In genomic region chr11:65667348-65667969, GRCm38 (mm10) we compare ENCODE assay signal across 17 mouse cellular contexts.
DNase-seq lines count a peak whose midpoint lies in the region; ATAC-seq and TF ChIP-seq lines count a peak whose summit lies in the region.
"Had no signal": no experiment of that assay in that cellular context is flagged by ENCODE, and none has a peak within 500 bp of the region (broad histone marks: within the 10 kb centered on the region; RNA-seq: fewer than 3 reads in every experiment).

No protein-coding gene starts in this region.

- H3K27me3 ChIP-seq in forebrain, embryonic 14.5 days (replicated peaks; ENCODE audit: control insufficient read depth, insufficient read depth, low read length): no peaks in the 10 kb centered on the region
- H3K27me3 ChIP-seq in forebrain, postnatal 0 days (ENCODE audit: insufficient read depth, low read length): no peaks in the 10 kb centered on the region
- H3K27me3 ChIP-seq in heart, embryonic 10.5 days (ENCODE audit: insufficient read depth, poor library complexity, severe bottlenecking): no peaks in the 10 kb centered on the region
- H3K27me3 ChIP-seq: CH12.LX; embryonic facial prominence, embryonic 12.5 days; neural tube, embryonic 13.5 days had no signal

- 67% methylated on average over 6 of the region's 6 CpGs for WGBS in forebrain, embryonic 14.5 days
- WGBS in forebrain, postnatal 0 days: 63% methylated on average over 6 of the region's 6 CpGs
- WGBS in heart, embryonic 10.5 days: 55% methylated on average over 6 of the region's 6 CpGs

- no peak for TF ChIP-seq CTCF in forebrain, postnatal 0 days (IDR thresholded peaks at IDR 0.05; ENCODE audit: low read depth)

- intact Hi-C loops in heart, postnatal 14 days (cut with DNase I): no loop called here

- no peak overlapping the region for H3K4me2 ChIP-seq in forebrain, embryonic 14.5 days (ENCODE audit: low read length)
- H3K4me2 ChIP-seq in forebrain, postnatal 0 days (ENCODE audit: low read depth): no peak overlapping the region
- H3K4me2 ChIP-seq: embryonic facial prominence, embryonic 12.5 days; neural tube, embryonic 13.5 days had no signal

- ATAC-seq in forebrain, embryonic 14.5 days: no peak
- ATAC-seq in forebrain, postnatal 0 days: no peak
- ATAC-seq: liver, postnatal 0 days had no signal

- H3K9ac ChIP-seq in forebrain, embryonic 14.5 days (ENCODE audit: low read length): no peak overlapping the region
- no peak overlapping the region for H3K9ac ChIP-seq in forebrain, postnatal 0 days
- H3K9ac ChIP-seq: embryonic facial prominence, embryonic 12.5 days; liver, postnatal 0 days; neural tube, embryonic 13.5 days had no signal

- no peak overlapping the region for H3K27ac ChIP-seq in forebrain, embryonic 14.5 days (ENCODE audit: low read depth, low read length)
- H3K27ac ChIP-seq in forebrain, postnatal 0 days (ENCODE audit: low read depth, low read length): no peak overlapping the region
- H3K27ac ChIP-seq in heart, embryonic 10.5 days: peak overlapping the region; percentile 52; the same call in 1 of the 2 replicates
- H3K27ac ChIP-seq: embryonic facial prominence, embryonic 12.5 days; neural tube, embryonic 13.5 days had no signal

- no peaks in the 10 kb centered on the region for H3K36me3 ChIP-seq in forebrain, embryonic 14.5 days (ENCODE audit: control insufficient read depth, insufficient read depth, low read length)
- no peaks in the 10 kb centered on the region for H3K36me3 ChIP-seq in forebrain, postnatal 0 days (ENCODE audit: insufficient read depth)
- H3K36me3 ChIP-seq in heart, embryonic 10.5 days: no peaks in the 10 kb centered on the region
- H3K36me3 ChIP-seq: embryonic facial prominence, embryonic 12.5 days; neural tube, embryonic 13.5 days had no signal

- H3K4me3 ChIP-seq in forebrain, embryonic 14.5 days (ENCODE audit: low read depth, low read length): no peak overlapping the region
- no peak overlapping the region for H3K4me3 ChIP-seq in forebrain, postnatal 0 days (ENCODE audit: low read depth, low read length)
- H3K4me3 ChIP-seq in heart, embryonic 10.5 days: no peak overlapping the region
- H3K4me3 ChIP-seq: embryonic facial prominence, embryonic 12.5 days; neural tube, embryonic 13.5 days had no signal

- peak; percentile 10 for DNase-seq in forebrain, embryonic 14.5 days (ENCODE audit: low spot score)
- no peak for DNase-seq in forebrain, postnatal 0 days
- peak; percentile 15 for DNase-seq in NIH3T3 (ENCODE audit: low read depth)
- no peak for DNase-seq in heart, embryonic 10.5 days (ENCODE audit: low spot score)
- peak; percentile 23 to 32 for DNase-seq in heart, postnatal 14 days
- DNase-seq in ovary, postnatal 10 days (ENCODE audit: low spot score): no peak
- DNase-seq in thymus, postnatal 4 days: no peak
- no peak for DNase-seq in urinary bladder, postnatal 25 days (ENCODE audit: low spot score)
- DNase-seq: adrenal gland, adult 8-10 months; cerebellum, adult 18-20 months; gastrocnemius, postnatal 10 days; kidney, adult 18-20 months; kidney, postnatal 14 days; liver, postnatal 0 days had no signal

- no peaks in the 10 kb centered on the region for H3K9me3 ChIP-seq in forebrain, embryonic 14.5 days (replicated peaks; ENCODE audit: control insufficient read depth, low read length)
- no peaks in the 10 kb centered on the region for H3K9me3 ChIP-seq in forebrain, postnatal 0 days (ENCODE audit: low read length)
- H3K9me3 ChIP-seq in heart, embryonic 10.5 days: no peaks in the 10 kb centered on the region
- H3K9me3 ChIP-seq: embryonic facial prominence, embryonic 12.5 days; neural tube, embryonic 13.5 days had no signal

- no peaks in the 10 kb centered on the region for H3K4me1 ChIP-seq in forebrain, embryonic 14.5 days (ENCODE audit: control insufficient read depth, insufficient read depth, low read length)
- H3K4me1 ChIP-seq in forebrain, postnatal 0 days (ENCODE audit: insufficient read depth): peaks cover 5% of the 10 kb centered on the region; the same call in 1 of the 2 replicates
- H3K4me1 ChIP-seq in heart, embryonic 10.5 days: peaks cover 22% of the 10 kb centered on the region
- H3K4me1 ChIP-seq: embryonic facial prominence, embryonic 12.5 days had no signal

Comparison
In these comparisons a context has a peak if more than half of its experiments do, and no peak if none do; other contexts are left out.
1. DNase-seq: peak in forebrain, embryonic 14.5 days (single experiment), NIH3T3 (single experiment) and heart, postnatal 14 days (2 of 2); none in forebrain, postnatal 0 days (single experiment), heart, embryonic 10.5 days (single experiment), ovary, postnatal 10 days (single experiment), thymus, postnatal 4 days (single experiment) and urinary bladder, postnatal 25 days (single experiment).